Mouse (Mus musculus) liver, embryonic 14.5 days (tissue): ENCODE measurements around the gene Srsf10. TPM values are rescaled to one million over a fixed set of nuclear protein-coding genes. Genes with fewer than 3 reads are reported as not detected.

Experiments used
- ATAC-seq: fragments of 200-750 bp; cut with Nextera tagmentation; 2 replicates; pipeline ENCODE4 v1.8.0; 2017; ENCODE audit warnings: moderate number of reproducible peaks, mild to moderate bottlenecking, moderate library complexity; ENCODE audit not compliant: insufficient read depth
- DNase-seq, 3 experiments: peaks; one replicate each; pipeline ENCODE4 v3.0.0-alpha.2; 2012 to 2013; ENCODE audit warnings: low read depth in 3 of 3, low spot score in 3 of 3
- H3K27ac ChIP-seq: fragments of 300-500 bp; sonication (generic); 2 replicates; pipeline ENCODE4 v1.5.1; 2014; ENCODE audit warnings: moderate library complexity, mild to moderate bottlenecking, control low read depth, inconsistent platforms
- H3K27me3 ChIP-seq: fragments of 300-500 bp; sonication (generic); 2 replicates; pipeline ENCODE4 v1.6.1; 2014; ENCODE audit warnings: mild to moderate bottlenecking, low read length, moderate library complexity; ENCODE audit not compliant: control insufficient read depth, insufficient read depth
- H3K36me3 ChIP-seq: fragments of 300-500 bp; sonication (generic); replicated peaks from 2 replicates; pipeline ENCODE4 v1.6.1; 2014; ENCODE audit warnings: low read depth; ENCODE audit not compliant: control insufficient read depth, insufficient read depth
- H3K4me1 ChIP-seq, 2 experiments: fragments of 200-500 bp in 1 of 2; fragments of 300-500 bp in 1 of 2; sonication (generic) in 1 of 2; replicated peaks; 2 replicates each; pipeline ENCODE4 v1.6.1; 2012 to 2014; ENCODE audit warnings: antibody characterized with exemption in 1 of 2, inconsistent platforms in 1 of 2, low read length in 1 of 2; ENCODE audit not compliant: control insufficient read depth in 2 of 2, insufficient read depth in 2 of 2
- H3K4me2 ChIP-seq: fragments of 300-500 bp; sonication (generic); 2 replicates; pipeline ENCODE4 v1.6.1; 2014; ENCODE audit warnings: low read depth, mild to moderate bottlenecking, control low read depth, moderate library complexity
- H3K4me3 ChIP-seq, 2 experiments: fragments of 200-500 bp in 1 of 2; fragments of 300-500 bp in 1 of 2; sonication (generic) in 1 of 2; 2 replicates each; pipeline ENCODE4 v1.5.1; 2012 to 2014; ENCODE audit warnings: low read depth in 2 of 2, low read length in 2 of 2, mild to moderate bottlenecking in 2 of 2, control low read depth in 1 of 2, inconsistent platforms in 1 of 2, moderate library complexity in 1 of 2; ENCODE audit not compliant: insufficient read depth in 1 of 2
- H3K9ac ChIP-seq: fragments of 300-500 bp; sonication (generic); replicated peaks from 2 replicates; pipeline ENCODE4 v1.6.1; 2014; ENCODE audit warnings: mild to moderate bottlenecking, control low read depth, moderate library complexity
- H3K9me3 ChIP-seq: fragments of 300-500 bp; sonication (generic); 2 replicates; pipeline ENCODE4 v1.6.1; 2016; ENCODE audit warnings: low read length, mixed read lengths; ENCODE audit not compliant: control insufficient read depth
- CTCF ChIP-seq: IDR thresholded peaks from 2 replicates; pipeline ENCODE4 v1.5.1; 2016; ENCODE audit warnings: antibody characterized with exemption, low read depth, control low read depth
- EP300 ChIP-seq: IDR thresholded peaks from 2 replicates; pipeline ENCODE4 v1.6.1; 2016; ENCODE audit warnings: antibody characterized with exemption, low read depth
- WGBS: fragments of 180-500 bp; shearing (Covaris S2); extraction: QIAGEN DNeasy Blood & Tissue Kit; methylation state at CpG from one replicate; pipeline ENCODE4 v1.1.7; 2014; ENCODE audit not compliant: insufficient replicate concordance; 5-methylcytosine and 5-hydroxymethylcytosine counted together
- polyA plus RNA-seq, 2 experiments: library from polyadenylated mRNA; depleted of rRNA in 1 of 2; stranded (reverse) in 1 of 2; unstranded in 1 of 2; fragments of >200 nt; fragmentation: Nextera tagmentation in 1 of 2; extraction: Ambion mirVana in 1 of 2; gene quantifications; 2 replicates each; pipeline versions ENCODE4 v1.2.1 to v1.2.3; 2012 to 2014

Srsf10 gene
- polyA plus RNA-seq, 2 experiments: 49.6 to 110 TPM

DNA sequence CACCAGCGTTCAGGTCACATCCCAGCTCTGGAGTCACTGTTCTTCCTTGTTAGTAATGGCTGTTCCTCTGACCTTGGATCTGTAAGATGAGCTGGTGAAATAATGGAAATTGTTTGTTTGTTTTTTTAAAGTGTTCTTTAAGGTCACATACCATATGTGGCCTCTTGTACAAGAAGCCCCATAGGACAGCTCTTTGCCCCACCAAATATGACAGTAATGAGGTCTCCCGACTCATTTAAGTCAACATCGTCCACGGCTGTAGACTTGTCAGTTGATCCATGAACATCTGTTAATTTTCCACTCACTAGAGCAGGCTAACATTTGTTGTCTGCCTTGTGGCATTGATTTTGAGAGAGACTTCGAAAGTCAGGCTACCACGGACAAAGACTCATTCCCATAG, 23.5 kb downstream of the Srsf10 start:
- H3K9me3 ChIP-seq: no peaks in the 10 kb centered on the region
- no peak for DNase-seq
- no peak overlapping the region for H3K4me2 ChIP-seq
- peaks cover 29 to 34% of the 10 kb centered on the region in 2 experiments for H3K4me1 ChIP-seq
- no peaks in the 10 kb centered on the region for H3K27me3 ChIP-seq
- H3K27ac ChIP-seq: no peak overlapping the region
- no peak overlapping the region for H3K4me3 ChIP-seq
- H3K36me3 ChIP-seq: no peaks in the 10 kb centered on the region
- TF ChIP-seq EP300 (no peak), CTCF (no peak)
- ATAC-seq: no peak
- no peak overlapping the region for H3K9ac ChIP-seq
- WGBS: 73% methylated on average over 6 of the region's 6 CpGs

GRCm38 (mm10) chr4:135880018-135880417, 24.5 kb downstream of the Srsf10 start:
- Histone ChIP-seq H3K9me3 (no peaks in the 10 kb centered on the region), H3K9ac (no peak overlapping the region), H3K27ac (no peak overlapping the region), H3K36me3 (no peaks in the 10 kb centered on the region), H3K4me3 (no peak overlapping the region), H3K4me1 (peaks cover 21 to 27% of the 10 kb centered on the region in 2 experiments), H3K4me2 (no peak overlapping the region), H3K27me3 (no peaks in the 10 kb centered on the region)
- 78% methylated on average over 6 of the region's 6 CpGs for WGBS
- TF ChIP-seq CTCF (no peak), EP300 (no peak)
- DNase-seq (no peak), ATAC-seq (no peak)

- DNase-seq: no peak
- no peak overlapping the region for H3K9ac ChIP-seq
- no peak for ATAC-seq
Observed at GRCm38 (mm10) chr4:135880576-135880975, 25.0 kb downstream of the Srsf10 start.

DNA sequence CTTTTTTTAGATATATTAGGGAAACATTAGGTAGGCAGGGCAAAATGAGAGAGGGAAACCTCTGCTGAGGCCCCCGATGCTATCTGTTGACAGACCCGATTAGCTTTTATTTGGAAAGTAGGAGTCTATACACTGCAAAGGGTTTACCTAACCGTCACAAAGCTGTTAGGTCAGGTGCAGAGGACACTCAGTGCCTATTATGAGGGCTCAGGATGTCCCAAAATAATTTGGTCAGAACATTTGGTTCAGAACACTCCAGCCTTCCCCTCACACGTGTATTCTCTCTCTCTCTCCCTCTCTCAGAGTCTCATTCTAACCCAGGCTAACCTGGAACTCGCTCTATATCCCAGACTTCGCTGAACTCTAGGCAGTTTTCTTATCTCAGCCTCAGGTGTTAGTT, 26.5 kb downstream of the Srsf10 start:
- DNase-seq (no peak), ATAC-seq (no peak)
- no peak overlapping the region for H3K27ac ChIP-seq
- no peak overlapping the region for H3K4me2 ChIP-seq
- H3K9ac ChIP-seq: no peak overlapping the region
- no peaks in the 10 kb centered on the region for H3K27me3 ChIP-seq
- H3K9me3 ChIP-seq: no peaks in the 10 kb centered on the region
- no peaks in the 10 kb centered on the region for H3K36me3 ChIP-seq
- peaks cover under 1 to 8% of the 10 kb centered on the region in 2 experiments for H3K4me1 ChIP-seq
- TF ChIP-seq EP300 (no peak), CTCF (no peak)
- WGBS: 62% methylated on average over 6 of the region's 6 CpGs
- no peak overlapping the region for H3K4me3 ChIP-seq

More at GRCm38 (mm10) chr4:135880576-135880975, 25.0 kb downstream of the Srsf10 start:
- Histone ChIP-seq H3K27ac (no peak overlapping the region), H3K27me3 (no peaks in the 10 kb centered on the region), H3K9me3 (no peaks in the 10 kb centered on the region), H3K4me3 (no peak overlapping the region), H3K4me1 (peaks cover 15 to 21% of the 10 kb centered on the region in 2 experiments), H3K36me3 (no peaks in the 10 kb centered on the region), H3K4me2 (no peak overlapping the region)
- TF ChIP-seq CTCF: no peak
- no peak for TF ChIP-seq EP300
- WGBS: 80% methylated on average over 10 of the region's 10 CpGs

- TF ChIP-seq CTCF (no peak), EP300 (no peak)
- no peak overlapping the region for H3K9ac ChIP-seq
- ATAC-seq: no peak
- H3K4me3 ChIP-seq: no peak overlapping the region
- no peak overlapping the region for H3K27ac ChIP-seq
- no peaks in the 10 kb centered on the region for H3K9me3 ChIP-seq
- H3K4me2 ChIP-seq: no peak overlapping the region
- H3K27me3 ChIP-seq: no peaks in the 10 kb centered on the region
- 63% methylated on average over 10 of the region's 10 CpGs for WGBS
- DNase-seq: no peak
- H3K36me3 ChIP-seq: no peaks in the 10 kb centered on the region
- peaks cover 0 to 6% of the 10 kb centered on the region in 2 experiments; a peak in 2 of 4 replicates for H3K4me1 ChIP-seq
Observed at GRCm38 (mm10) chr4:135883401-135883851, 27.9 kb downstream of the Srsf10 start.
